Mouse (Mus musculus): ENCODE measurements at regions not wholly inside any gene's neighbourhood (a gene's known extent, or its start where the extent isn't known, plus 50 kb on each side); places are given as distances from the start of the nearest gene placed in this dataset.
"Not testable (repeated sequence)": the region's sequence is repeated elsewhere in the genome, so short reads cannot be mapped to it uniquely, and the experiment has no call there.

DNA sequence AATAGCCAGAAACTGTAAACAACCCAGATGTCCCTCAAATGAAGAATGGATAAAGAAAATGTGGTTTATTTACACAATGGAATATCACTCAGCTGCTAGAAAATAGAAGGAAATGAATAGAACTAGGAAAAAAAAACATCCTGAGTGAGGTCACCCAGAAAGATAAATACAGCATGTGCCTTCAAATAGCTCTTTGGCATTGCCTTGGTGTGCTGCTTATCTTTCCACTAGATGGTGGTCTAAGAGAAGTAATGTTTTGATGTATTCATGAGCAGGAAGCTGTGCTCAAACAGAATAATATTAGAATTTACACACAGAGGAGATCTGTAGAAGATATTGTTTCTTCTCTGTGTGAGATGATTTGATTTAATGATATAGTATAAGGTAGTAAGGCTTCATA is 78.8 kb downstream of the Zfp619 start:
- no peak for DNase-seq
- intact Hi-C loops (cut with DNase I), result no loop called here

- intact Hi-C loops (cut with DNase I), result no loop called here
- no peak for DNase-seq
Measured at GRCm38 (mm10) chr7:39613767-39614166, 96.2 kb downstream of the Zfp619 start.

- intact Hi-C loops (cut with DNase I), result no loop called here
Measured at GRCm38 (mm10) chr7:39615092-39615491, 97.5 kb downstream of the Zfp619 start.

DNA sequence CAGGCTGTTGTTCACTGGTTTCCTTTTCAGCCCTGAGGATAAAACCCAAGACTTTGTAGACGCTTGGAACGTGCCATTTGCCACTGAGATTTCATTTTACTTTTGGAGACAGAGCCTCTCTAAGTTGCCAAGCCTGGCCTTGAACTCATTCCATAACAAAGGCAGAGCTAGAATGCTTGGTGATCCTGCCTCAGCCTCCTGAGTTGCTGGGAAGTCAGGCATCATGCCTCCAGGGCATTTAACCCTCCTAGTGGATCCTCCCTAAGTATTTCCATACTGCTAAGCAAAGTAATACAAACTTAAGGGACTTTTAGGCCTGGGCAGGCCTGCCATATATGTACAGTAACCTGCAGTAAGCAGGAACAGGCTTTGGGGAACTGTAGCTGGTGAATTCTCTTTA is 104.2 kb downstream of the Zfp619 start:
- intact Hi-C loops (cut with DNase I), result no loop called here
- DNase-seq, result no peak

More at GRCm38 (mm10) chr7:39615092-39615491, 97.5 kb downstream of the Zfp619 start:
- no peak for DNase-seq

- intact Hi-C loops (cut with DNase I), result no loop called here
Measured at GRCm38 (mm10) chr7:39632836-39633235, 115.3 kb downstream of the Zfp619 start.

DNA sequence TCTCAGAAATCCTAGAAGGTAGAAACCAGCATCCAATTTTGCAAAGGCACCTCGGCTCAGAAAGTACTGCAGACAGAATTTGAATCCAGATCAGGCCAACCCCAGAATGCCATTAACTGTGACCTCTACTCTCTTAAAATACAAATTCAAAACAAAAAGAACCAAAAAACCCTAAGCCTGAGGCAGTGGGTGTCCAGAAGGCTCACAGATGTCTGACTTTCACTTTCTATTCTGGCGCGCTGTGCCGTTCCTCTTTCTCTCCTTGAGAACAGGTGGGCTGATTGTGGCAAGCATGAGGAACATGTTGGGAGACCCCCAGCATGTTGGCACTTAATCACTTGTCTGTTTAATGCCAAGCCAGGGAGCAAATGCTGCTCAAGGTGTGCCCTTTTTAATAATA is 124.8 kb downstream of the Zfp619 start:
- intact Hi-C loops (cut with DNase I), result no loop called here
- no peak for DNase-seq

More at GRCm38 (mm10) chr7:39632836-39633235, 115.3 kb downstream of the Zfp619 start:
- peak; percentile 63 for DNase-seq

DNA sequence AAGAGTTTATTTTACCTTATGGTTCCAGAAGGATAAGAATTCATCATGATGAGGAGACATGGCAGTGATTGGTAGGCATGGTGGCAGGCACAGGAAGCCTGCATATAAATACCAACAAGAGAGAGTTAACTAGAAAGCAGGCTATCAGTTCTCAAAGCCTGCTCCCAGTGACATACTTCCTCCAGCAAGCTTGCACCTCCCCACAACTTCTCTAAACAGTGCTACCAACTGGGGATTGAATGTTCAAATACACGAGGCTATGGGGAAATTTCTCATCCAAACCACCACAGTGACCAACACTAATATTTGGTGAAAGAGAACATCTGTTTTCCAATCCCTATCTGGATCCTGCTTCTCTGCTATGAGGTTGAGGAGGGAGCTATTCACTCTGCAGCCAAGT is 125.8 kb downstream of the Zfp619 start:
- no peak for DNase-seq
- intact Hi-C loops (cut with DNase I), result no loop called here

DNA sequence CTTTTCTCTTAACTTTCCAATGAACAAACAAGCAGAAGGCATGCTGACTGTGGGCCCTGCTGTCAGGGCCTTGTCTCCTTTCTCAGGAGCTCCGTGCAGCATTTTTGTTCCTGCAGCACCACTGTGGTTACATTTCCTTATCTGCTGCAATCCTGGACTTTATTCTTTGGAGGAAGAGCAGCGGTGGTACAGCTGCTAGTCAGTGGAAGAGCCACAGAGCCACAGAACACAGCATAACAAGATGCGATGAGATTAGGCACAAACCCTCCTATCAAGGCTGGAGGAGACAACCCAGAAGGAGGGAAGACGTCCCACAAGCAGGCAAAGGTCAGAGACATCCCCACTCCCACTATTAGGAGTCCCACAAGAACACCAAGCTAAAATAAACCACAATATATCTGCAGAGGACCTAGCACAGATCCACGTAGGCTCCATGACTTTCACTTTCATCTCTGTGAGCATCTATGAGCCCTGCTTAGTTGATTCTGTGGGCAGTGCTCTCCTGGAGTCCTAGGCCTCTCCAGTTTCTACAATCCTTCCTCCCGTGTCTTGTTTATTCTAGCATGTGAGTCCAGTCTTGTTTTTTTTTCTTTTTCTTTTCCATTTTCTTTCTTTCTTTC is 133.0 kb downstream of the Zfp619 start:
- intact Hi-C loops (cut with DNase I), result no loop called here

GRCm38 (mm10) chr7:39654563-39655286 is 137.2 kb downstream of the Zfp619 start:
- intact Hi-C loops (cut with DNase I), result no loop called here

More for the DNA sequence above, 133.0 kb downstream of the Zfp619 start:
- DNase-seq, result no peak

DNA sequence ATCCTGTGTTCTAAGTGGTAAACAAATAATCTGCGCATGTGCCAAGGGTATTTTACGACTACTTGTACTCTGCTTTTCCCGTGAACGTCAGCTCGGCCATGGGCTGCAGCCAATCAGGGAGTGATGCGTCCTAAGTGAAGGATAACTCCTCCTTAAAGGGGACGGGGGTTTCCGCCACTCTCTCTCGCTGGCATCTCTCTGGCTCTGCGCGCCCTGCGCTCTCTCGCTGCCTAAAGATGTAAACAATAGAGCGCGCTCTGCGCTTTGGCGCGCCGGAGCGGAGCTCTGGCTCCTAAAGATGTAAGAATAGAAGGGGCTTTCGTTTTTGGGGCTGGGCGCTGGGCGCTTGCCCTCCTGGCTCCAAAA is 137.7 kb downstream of the Zfp619 start:
- intact Hi-C loops (cut with DNase I), result not testable (repeated sequence)
- peak; percentile 36 for DNase-seq

More at GRCm38 (mm10) chr7:39654563-39655286, 137.2 kb downstream of the Zfp619 start:
- DNase-seq, result no peak

DNA sequence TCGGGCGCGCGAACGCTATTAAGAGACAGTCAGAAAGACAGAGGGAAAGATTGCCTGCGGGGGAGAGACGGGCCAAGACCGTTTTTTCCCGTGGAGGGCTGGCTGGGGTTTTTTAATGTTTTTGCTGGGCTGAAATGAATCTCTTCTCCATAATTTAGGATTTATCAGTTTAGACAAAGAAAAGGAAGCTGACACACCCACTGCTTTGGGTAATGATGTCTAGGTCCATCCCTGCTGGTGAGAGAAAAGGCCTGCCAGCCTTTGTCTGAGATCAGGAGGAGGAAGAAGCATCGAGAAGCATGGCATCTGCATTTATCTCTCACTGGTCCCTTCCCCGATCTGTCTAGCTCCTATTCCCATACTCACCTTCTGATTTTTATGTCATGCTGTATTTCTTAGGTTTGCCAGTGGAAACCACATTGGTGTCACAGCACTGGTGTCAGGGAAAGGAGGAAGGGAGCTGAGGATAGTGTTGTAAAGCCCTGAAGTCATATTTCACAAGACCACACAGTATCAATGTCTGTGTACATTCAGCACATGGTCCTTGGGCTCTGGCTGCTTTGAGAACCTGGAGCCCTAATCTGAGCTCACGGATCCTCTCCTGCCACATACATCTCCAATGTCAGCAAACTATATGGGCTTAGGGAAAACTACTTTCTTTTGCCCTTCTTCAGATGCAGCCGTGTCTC is 138.3 kb downstream of the Zfp619 start:
- intact Hi-C loops (cut with DNase I), result no loop called here
- DNase-seq, result no peak

DNA sequence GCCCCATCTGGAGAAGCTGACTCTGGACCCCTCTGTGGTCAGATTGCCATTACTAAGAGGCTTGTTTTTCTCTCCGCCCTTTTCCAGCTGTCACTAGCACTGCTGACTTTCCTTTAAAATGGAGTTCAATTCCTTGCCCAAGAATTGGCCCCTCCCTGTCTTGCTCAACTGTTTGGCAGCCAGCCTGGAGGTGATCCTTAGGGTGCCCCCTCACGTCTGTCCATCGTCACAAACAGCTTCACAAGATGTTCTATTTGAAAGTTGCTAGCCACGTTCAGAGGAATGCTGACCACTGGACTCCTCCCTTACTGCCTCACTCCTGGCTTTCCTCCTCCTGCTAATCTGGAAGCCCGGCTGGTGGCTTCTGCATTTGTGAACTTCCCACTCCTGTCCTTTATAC is 142.0 kb downstream of the Zfp619 start:
- intact Hi-C loops (cut with DNase I), result no loop called here
- DNase-seq, result no peak

- DNase-seq, result no peak
- intact Hi-C loops (cut with DNase I), result no loop called here
Measured at GRCm38 (mm10) chr7:39675124-39675846, 157.7 kb downstream of the Zfp619 start.

DNA sequence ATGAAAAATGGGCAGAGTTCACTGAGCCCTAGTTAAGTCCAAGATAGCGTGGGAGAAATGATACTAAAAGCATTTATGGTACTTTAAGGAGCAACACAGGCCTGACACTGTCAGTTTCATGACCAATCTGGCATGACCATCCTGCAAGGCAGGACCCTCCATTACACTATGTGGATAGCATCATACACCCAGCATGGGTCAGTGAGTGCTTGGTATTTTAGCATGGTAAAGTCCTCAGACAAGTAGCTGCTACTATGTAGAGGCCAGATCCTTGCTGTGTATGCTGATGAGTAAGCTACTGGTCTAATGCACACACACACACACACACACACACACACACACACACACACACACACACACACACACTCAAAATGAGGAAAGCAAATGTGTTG is 158.3 kb downstream of the Zfp619 start:
- intact Hi-C loops (cut with DNase I), result no loop called here
- no peak for DNase-seq

GRCm38 (mm10) chr7:39680411-39680810 is 162.8 kb downstream of the Zfp619 start:
- intact Hi-C loops (cut with DNase I), result no loop called here
- DNase-seq, result no peak

GRCm38 (mm10) chr7:39696589-39696988 is 179.0 kb downstream of the Zfp619 start:
- intact Hi-C loops (cut with DNase I), result no loop called here
- DNase-seq, result peak; percentile 5

GRCm38 (mm10) chr7:39701506-39701905 is 183.9 kb downstream of the Zfp619 start:
- intact Hi-C loops (cut with DNase I), result no loop called here

GRCm38 (mm10) chr7:39705118-39706095 is 187.8 kb downstream of the Zfp619 start:
- intact Hi-C loops (cut with DNase I), result no loop called here
- no peak for DNase-seq

More at GRCm38 (mm10) chr7:39701506-39701905, 183.9 kb downstream of the Zfp619 start:
- no peak for DNase-seq

DNA sequence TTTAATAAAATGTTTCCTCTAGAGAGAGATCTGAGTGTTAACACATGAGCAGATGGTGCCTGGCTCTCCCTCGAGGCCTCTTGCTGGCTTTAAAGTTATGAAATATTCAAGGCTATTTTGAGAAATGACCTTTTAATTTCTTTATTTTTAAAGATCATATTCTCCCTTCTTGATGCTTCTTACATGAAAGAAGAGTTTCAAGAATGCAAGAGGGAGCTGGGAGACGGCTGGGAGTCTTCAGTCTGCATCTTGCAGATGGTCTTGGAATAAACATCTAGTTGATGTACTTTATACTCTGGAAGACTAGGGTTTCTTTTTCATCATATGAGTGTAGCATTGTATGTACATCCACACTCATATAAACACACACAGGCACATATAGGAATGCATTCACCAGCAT is 189.0 kb downstream of the Zfp619 start:
- no peak for DNase-seq
- intact Hi-C loops (cut with DNase I), result no loop called here

Measured in left cerebral cortex, postnatal 4 days (tissue).